Mouse (Mus musculus): Measurements from ENCODE around the gene Tor4a. TPM values are rescaled to one million over a fixed set of nuclear protein-coding genes. Genes with fewer than 3 reads are reported as not detected.

The Tor4a gene
- 29.8 to 31.9 TPM (median 30.9 TPM) in 4 replicates for total RNA-seq (2023)

DNA sequence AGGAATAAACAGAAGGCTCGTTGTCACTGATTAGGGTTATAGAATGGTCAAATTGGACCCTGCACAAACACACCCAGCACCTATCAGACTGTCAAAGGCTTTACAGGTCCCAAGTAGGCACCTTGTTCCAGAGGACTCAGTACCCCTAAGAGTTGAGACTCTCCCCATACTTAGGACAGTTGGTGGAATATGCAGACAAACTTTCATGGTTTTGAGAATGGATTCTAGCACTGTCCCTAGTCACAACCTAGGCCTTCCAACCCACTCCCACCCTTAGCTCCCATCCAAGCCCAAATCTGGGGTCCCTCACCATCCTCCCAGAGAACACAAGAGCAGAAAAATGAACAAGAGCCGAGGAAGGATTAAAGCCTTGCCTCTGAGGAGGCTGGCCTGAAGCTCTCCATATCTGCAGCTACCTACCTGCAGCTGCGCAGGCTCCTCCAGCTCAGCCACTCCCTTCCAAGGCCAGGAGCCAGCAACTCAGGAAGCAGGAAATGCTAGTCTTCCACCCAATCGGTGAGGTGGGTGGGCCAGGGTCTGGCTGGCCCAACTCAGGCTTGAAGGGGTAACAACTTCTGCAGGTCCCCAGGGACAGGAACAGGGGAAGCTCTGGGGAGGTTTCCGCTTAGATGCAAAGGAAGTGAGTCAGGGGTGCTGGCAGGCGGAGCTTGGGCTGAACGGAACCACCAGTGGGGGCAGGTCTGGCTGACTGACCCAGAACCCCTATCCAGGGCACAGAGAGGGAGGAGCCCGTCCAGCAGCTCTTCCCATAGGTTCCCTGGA lies at the start of gene Tor4a:
Gene Tor4a (minus strand): TSS at position 715 of the 783 bp plus-strand sequence.

DNA sequence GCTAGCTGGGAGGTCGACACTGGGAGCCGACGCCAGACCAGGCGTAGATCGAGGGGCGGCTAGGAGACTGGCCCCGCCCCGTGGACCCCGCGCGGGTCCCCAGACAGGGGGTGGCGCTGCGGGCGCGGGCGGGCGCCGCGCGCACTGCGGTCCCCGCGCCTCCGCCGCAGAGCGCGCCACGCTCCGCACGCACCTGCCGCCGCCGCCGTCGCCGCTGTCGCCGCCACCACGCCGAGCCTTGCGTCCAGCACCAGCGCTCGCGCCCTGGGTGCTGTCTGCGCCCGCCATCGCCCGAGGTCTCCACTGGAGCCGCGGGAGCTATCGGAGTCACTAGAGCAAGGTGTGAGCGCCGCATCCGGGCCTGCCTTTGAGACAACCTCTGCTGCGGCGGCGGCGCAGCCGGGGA lies 45.4 kb upstream of the Tor4a start, which contains the start of the genes Rnf208 and Cysrt1:
Gene Rnf208 (plus strand): TSS at position 155 of the 406 bp plus-strand sequence.
Gene Cysrt1 (minus strand): TSS at position 352 of the 406 bp plus-strand sequence.

GRCm38 (mm10) chr2:25236614-25237013 lies 39.9 kb upstream of the Tor4a start, which contains the start of gene Rnf224:
Rnf224 (minus strand) TSS chr2:25236787.

GRCm38 (mm10) chr2:25234050-25234449 lies 37.4 kb upstream of the Tor4a start, which contains the start of gene Slc34a3:
Slc34a3 (minus strand) TSS chr2:25234364.

DNA sequence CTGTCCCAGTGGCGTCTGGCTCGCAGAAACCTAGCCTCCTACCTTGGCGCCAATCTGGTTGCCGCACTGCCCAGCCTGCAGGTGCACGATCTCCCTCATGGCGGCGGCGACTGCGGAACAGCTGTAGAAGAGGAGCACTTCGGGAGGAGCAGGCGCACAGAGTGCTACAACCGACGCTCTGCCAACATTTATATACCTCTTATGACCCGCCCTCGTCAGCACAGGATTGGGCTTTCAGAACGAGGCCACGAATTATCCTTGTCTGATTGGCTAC lies 27.7 kb upstream of the Tor4a start, which contains the start of gene Tubb4b:
Gene Tubb4b (minus strand): TSS at position 211 of the 274 bp plus-strand sequence.

DNA sequence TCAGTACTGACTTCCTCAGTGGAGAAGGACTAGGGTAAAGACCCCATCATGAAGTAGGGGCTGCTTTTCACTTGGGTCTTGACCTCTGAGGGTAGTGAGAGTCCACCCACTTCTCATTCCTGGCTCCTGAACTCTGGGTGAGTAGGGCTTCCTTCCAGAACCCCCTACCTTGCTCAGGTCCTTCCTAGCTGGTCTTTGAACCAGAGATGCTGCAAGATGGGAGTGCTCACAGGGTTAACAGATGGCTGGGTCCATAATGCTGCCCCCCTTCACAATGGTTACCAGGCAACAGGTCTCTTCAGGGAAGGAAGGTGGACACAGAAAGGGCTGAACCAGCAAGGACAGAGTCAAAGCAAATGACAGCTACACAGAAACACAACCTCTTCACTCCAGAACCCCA lies 21.8 kb upstream of the Tor4a start, which contains the start of gene Fam166a:
Gene Fam166a (plus strand): TSS at position 301 of the 400 bp plus-strand sequence.

GRCm38 (mm10) chr2:25214444-25214843 lies 17.8 kb upstream of the Tor4a start, which contains the start of gene Stpg3:
Stpg3 (minus strand) TSS chr2:25214637.

GRCm38 (mm10) chr2:25211121-25211670 lies 14.5 kb upstream of the Tor4a start, which contains the start of gene Nelfb:
Nelfb (minus strand) TSS chr2:25211489.

GRCm38 (mm10) chr2:25180478-25180903 lies 16.2 kb downstream of the Tor4a start, which contains the start of gene Nrarp:
Nrarp (plus strand) TSS chr2:25180758.

Other genes with a start within 250 kb of the Tor4a start
- gene Zmynd19, start 247.1 kb downstream of the Tor4a start, total RNA-seq (2023): 15.1 to 24.6 TPM (median 17.8 TPM) in 4 replicates
- gene Dph7, start 234.5 kb downstream of the Tor4a start, total RNA-seq (2023): 11.7 to 12.7 TPM (median 12.3 TPM) in 4 replicates
- 19.0 to 23.1 TPM (median 21.2 TPM) in 4 replicates for gene Mrpl41, start 221.8 kb downstream of the Tor4a start, total RNA-seq (2023)
- 120 to 131 TPM (median 127 TPM) in 4 replicates for gene Pnpla7, start 220.9 kb downstream of the Tor4a start, total RNA-seq (2023)
- gene Nsmf, start 142.5 kb downstream of the Tor4a start, total RNA-seq (2023): 38.8 to 54.8 TPM (median 42.4 TPM) in 4 replicates
- not detected in 4 replicates for gene Entpd8, start 116.6 kb downstream of the Tor4a start, total RNA-seq (2023)
- not detected in 4 replicates for gene Noxa1, start 101.7 kb downstream of the Tor4a start, total RNA-seq (2023)
- 5.2 to 8.3 TPM (median 7.2 TPM) in 4 replicates for gene Nrarp, start 16.1 kb downstream of the Tor4a start, total RNA-seq (2023)
- gene Nelfb, start 14.6 kb upstream of the Tor4a start, total RNA-seq (2023): 71.6 to 75.6 TPM (median 72.5 TPM) in 4 replicates
- gene Stpg3, start 17.8 kb upstream of the Tor4a start, total RNA-seq (2023): not detected in 4 replicates
- 0.89 TPM in 1 of 4 replicates, not detected in the others for gene Fam166a, start 21.9 kb upstream of the Tor4a start, total RNA-seq (2023)
- gene Tubb4b, start 27.8 kb upstream of the Tor4a start, total RNA-seq (2023): 101 to 123 TPM (median 110 TPM) in 4 replicates
- not detected in 4 replicates for gene Slc34a3, start 37.5 kb upstream of the Tor4a start, total RNA-seq (2023)
- gene Rnf224, start 39.9 kb upstream of the Tor4a start, total RNA-seq (2023): not detected in 4 replicates
- not detected in 4 replicates for gene Rnf208, start 45.4 kb upstream of the Tor4a start, total RNA-seq (2023)
- gene Cysrt1, start 45.6 kb upstream of the Tor4a start, total RNA-seq (2023): not detected in 4 replicates
- gene AL732309.1, start 50.0 kb upstream of the Tor4a start, total RNA-seq (2023): 4.6 to 12.8 TPM (median 6.9 TPM) in 4 replicates
- gene Tmem203, start 58.6 kb upstream of the Tor4a start, total RNA-seq (2023): 18.8 to 26.6 TPM (median 24.1 TPM) in 4 replicates
- gene Tprn, start 65.7 kb upstream of the Tor4a start, total RNA-seq (2023): 13.6 to 20.3 TPM (median 14.4 TPM) in 4 replicates
- gene Ssna1, start 75.6 kb upstream of the Tor4a start, total RNA-seq (2023): 30.8 to 37.7 TPM (median 35.7 TPM) in 4 replicates
- gene Anapc2, start 75.6 kb upstream of the Tor4a start, total RNA-seq (2023): 101 to 113 TPM (median 107 TPM) in 4 replicates
- gene Tmem210, start 91.3 kb upstream of the Tor4a start, total RNA-seq (2023): not detected in 4 replicates
- gene Lrrc26, start 93.0 kb upstream of the Tor4a start, total RNA-seq (2023): not detected in 4 replicates
- gene Grin1, start 122.3 kb upstream of the Tor4a start, total RNA-seq (2023): not detected in 4 replicates
- gene Man1b1, start 135.5 kb upstream of the Tor4a start, total RNA-seq (2023): 39.7 to 50.0 TPM (median 47.1 TPM) in 4 replicates
- gene Dpp7, start 159.5 kb upstream of the Tor4a start, total RNA-seq (2023): 41.2 to 46.3 TPM (median 43.4 TPM) in 4 replicates
- gene Uap1l1, start 168.8 kb upstream of the Tor4a start, total RNA-seq (2023): 22.5 to 35.7 TPM (median 25.5 TPM) in 4 replicates
- 0.48 to 0.85 TPM in 2 of 4 replicates, not detected in the others for gene Sapcd2, start 175.4 kb upstream of the Tor4a start, total RNA-seq (2023)
- gene Entpd2, start 199.0 kb upstream of the Tor4a start, total RNA-seq (2023): not detected in 4 replicates
- gene Npdc1, start 202.5 kb upstream of the Tor4a start, total RNA-seq (2023): not detected in 4 replicates
- not detected in 4 replicates for gene Fut7, start 226.4 kb upstream of the Tor4a start, total RNA-seq (2023)
- 44.9 to 53.9 TPM (median 49.1 TPM) in 4 replicates for gene Abca2, start 231.8 kb upstream of the Tor4a start, total RNA-seq (2023)

Measured in B cell, adult 62 days (primary cell).